Mouse (Mus musculus) MEL (cell line): Measurements from ENCODE around the gene Dntt.

Source experiments
- CHD2 ChIP-seq: IDR thresholded peaks from 2 replicates; pipeline ENCODE4 v1.6.1; 2011; ENCODE audit warnings: low read length, improper control_type of control experiment
- MAZ ChIP-seq: IDR thresholded peaks from 2 replicates; pipeline ENCODE4 v1.6.1; 2012; ENCODE audit warnings: low read depth, mild to moderate bottlenecking, inconsistent platforms, low read length, improper control_type of control experiment

- TF ChIP-seq CHD2 (no peak), MAZ (no peak)
Observed at GRCm38 (mm10) chr19:41089833-41090232, 60.8 kb downstream of the Dntt start.
